10 mouse cellular contexts compared by ENCODE assay signal in the genomic region with DNA sequence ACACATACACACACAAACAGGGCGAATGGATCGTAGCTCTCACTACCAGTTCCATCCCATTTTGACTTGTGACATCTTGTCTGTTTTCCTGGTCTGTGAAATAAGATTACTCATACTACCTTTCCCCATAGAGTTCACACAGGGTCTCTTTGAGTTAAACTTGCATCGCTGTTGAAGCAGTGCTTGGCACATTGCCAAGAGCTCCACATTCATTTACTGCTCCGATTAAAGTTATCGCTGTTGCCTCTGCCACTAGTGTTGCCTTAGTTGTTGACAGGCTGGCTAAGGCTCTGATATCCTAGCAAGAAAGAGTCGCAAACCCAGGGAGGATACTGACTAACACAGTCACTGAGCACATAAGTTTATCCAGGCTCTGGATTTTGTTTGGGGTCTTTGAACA.
DNase-seq lines count a peak whose midpoint lies in the region; ATAC-seq lines count a peak whose summit lies in the region.
"Had no signal": no experiment of that assay in that cellular context is flagged by ENCODE, and none has a peak within 500 bp of the region (broad histone marks: within the 10 kb centered on the region; RNA-seq: fewer than 3 reads in every experiment).

No protein-coding gene starts in this region.

- H3K4me1 ChIP-seq in heart, embryonic 11.5 days (ENCODE audit: control insufficient read depth, insufficient read depth, low read length): peaks cover 15% of the 10 kb centered on the region
- 0 out of 2 replicates have a peak, but pooled peaks cover 3% of the 10 kb centered on the region for H3K4me1 ChIP-seq in lung, embryonic 16.5 days (replicated peaks; ENCODE audit: control insufficient read depth, insufficient read depth, low read length)
- peaks cover 6% of the 10 kb centered on the region; the same call in 1 of the 2 replicates for H3K4me1 ChIP-seq in embryonic facial prominence, embryonic 13.5 days
- H3K4me1 ChIP-seq in limb, embryonic 10.5 days: peaks cover 19% of the 10 kb centered on the region
- H3K4me1 ChIP-seq in midbrain, embryonic 13.5 days (replicated peaks): peaks cover 5% of the 10 kb centered on the region

- H3K27ac ChIP-seq in heart, embryonic 11.5 days (ENCODE audit: low read depth, low read length): peak overlapping the region; percentile 12; the same call in 1 of the 2 replicates
- no peak overlapping the region for H3K27ac ChIP-seq in lung, embryonic 16.5 days (ENCODE audit: low read length)
- H3K27ac ChIP-seq in embryonic facial prominence, embryonic 13.5 days: peak overlapping the region; percentile 28; the same call in 1 of the 2 replicates
- H3K27ac ChIP-seq in limb, embryonic 10.5 days: no peak overlapping the region
- no peak overlapping the region for H3K27ac ChIP-seq in midbrain, embryonic 13.5 days

- no peak overlapping the region for H3K9ac ChIP-seq in heart, embryonic 11.5 days (ENCODE audit: low read depth, low read length)
- H3K9ac ChIP-seq in lung, embryonic 16.5 days (ENCODE audit: low read length): no peak overlapping the region
- H3K9ac ChIP-seq in embryonic facial prominence, embryonic 13.5 days: no peak overlapping the region
- H3K9ac ChIP-seq in midbrain, embryonic 13.5 days (replicated peaks): no peak overlapping the region

- peak; percentile 75 for ATAC-seq in heart, embryonic 11.5 days (replicated peaks; ENCODE audit: insufficient number of reproducible peaks, low FRiP score, low TSS enrichment)
- 0 out of 2 replicates have a peak, but pooled peaks have one; percentile 36 for ATAC-seq in lung, embryonic 16.5 days (ENCODE audit: low read depth)
- peak; percentile 52; the same call in 1 of the 2 replicates for ATAC-seq in embryonic facial prominence, embryonic 13.5 days (ENCODE audit: insufficient number of reproducible peaks, insufficient read depth, low FRiP score, low TSS enrichment, low read depth)
- ATAC-seq in midbrain, embryonic 13.5 days: no peak

- peaks cover 2% of the 10 kb centered on the region; the same call in 1 of the 2 replicates for H3K27me3 ChIP-seq in heart, embryonic 11.5 days (ENCODE audit: control insufficient read depth, insufficient read depth, low read length)
- H3K27me3 ChIP-seq in lung, embryonic 16.5 days (ENCODE audit: control insufficient read depth, insufficient read depth, low read depth, low read length): no peaks in the 10 kb centered on the region
- no peaks in the 10 kb centered on the region for H3K27me3 ChIP-seq in embryonic facial prominence, embryonic 13.5 days
- H3K27me3 ChIP-seq in limb, embryonic 10.5 days (ENCODE audit: low read depth, poor library complexity, severe bottlenecking): peaks cover 14% of the 10 kb centered on the region; the same call in 1 of the 2 replicates
- H3K27me3 ChIP-seq in midbrain, embryonic 13.5 days: peaks cover 5% of the 10 kb centered on the region; the same call in 1 of the 2 replicates

- no peaks in the 10 kb centered on the region for H3K9me3 ChIP-seq in heart, embryonic 11.5 days (replicated peaks; ENCODE audit: control insufficient read depth, low read length)
- H3K9me3 ChIP-seq in lung, embryonic 16.5 days (ENCODE audit: control insufficient read depth, low read length): no peaks in the 10 kb centered on the region
- H3K9me3 ChIP-seq in embryonic facial prominence, embryonic 13.5 days: no peaks in the 10 kb centered on the region
- H3K9me3 ChIP-seq in limb, embryonic 10.5 days (replicated peaks): no peaks in the 10 kb centered on the region
- H3K9me3 ChIP-seq in midbrain, embryonic 13.5 days: no peaks in the 10 kb centered on the region

- H3K4me3 ChIP-seq in heart, embryonic 11.5 days (ENCODE audit: low read depth, low read length): no peak overlapping the region
- no peak overlapping the region for H3K4me3 ChIP-seq in lung, embryonic 16.5 days (ENCODE audit: low read length)
- no peak overlapping the region for H3K4me3 ChIP-seq in embryonic facial prominence, embryonic 13.5 days
- H3K4me3 ChIP-seq in limb, embryonic 10.5 days: no peak overlapping the region
- no peak overlapping the region for H3K4me3 ChIP-seq in midbrain, embryonic 13.5 days (replicated peaks)

- 18% methylated on average over 6 of the region's 6 CpGs for WGBS in heart, embryonic 11.5 days (ENCODE audit: insufficient replicate concordance)
- WGBS in lung, embryonic 16.5 days: 24% methylated on average over 6 of the region's 6 CpGs
- 42% methylated on average over 6 of the region's 6 CpGs for WGBS in embryonic facial prominence, embryonic 13.5 days
- 78% methylated on average over 6 of the region's 6 CpGs for WGBS in limb, embryonic 10.5 days
- 60% methylated on average over 6 of the region's 6 CpGs for WGBS in midbrain, embryonic 13.5 days

- no peak overlapping the region; the same call in 1 of the 2 replicates for H3K4me2 ChIP-seq in heart, embryonic 11.5 days
- no peak overlapping the region for H3K4me2 ChIP-seq in lung, embryonic 16.5 days (ENCODE audit: low read depth, low read length)
- H3K4me2 ChIP-seq in embryonic facial prominence, embryonic 13.5 days: no peak overlapping the region
- H3K4me2 ChIP-seq in midbrain, embryonic 13.5 days (replicated peaks): no peak overlapping the region

- DNase-seq in heart, adult 11 months: no peak
- no peak for DNase-seq in lung, postnatal 14 days
- DNase-seq in limb, embryonic 10.5 days (ENCODE audit: low spot score): peak; percentile 51
- DNase-seq in T-cell, adult 2 months (ENCODE audit: low spot score): no peak
- DNase-seq: adrenal gland, postnatal 25 days; thymus, postnatal 4 days had no signal

- no peaks in the 10 kb centered on the region for H3K36me3 ChIP-seq in heart, embryonic 11.5 days (ENCODE audit: control insufficient read depth, insufficient read depth, low read length)
- no peaks in the 10 kb centered on the region for H3K36me3 ChIP-seq in lung, embryonic 16.5 days (ENCODE audit: control insufficient read depth, insufficient read depth, low read length)
- no peaks in the 10 kb centered on the region for H3K36me3 ChIP-seq in embryonic facial prominence, embryonic 13.5 days
- no peaks in the 10 kb centered on the region for H3K36me3 ChIP-seq in limb, embryonic 10.5 days
- no peaks in the 10 kb centered on the region for H3K36me3 ChIP-seq in midbrain, embryonic 13.5 days

Comparison
In these comparisons a context has a peak if more than half of its experiments do, and no peak if none do; other contexts are left out.
1. H3K27ac ChIP-seq: peak in heart, embryonic 11.5 days (single experiment) and embryonic facial prominence, embryonic 13.5 days (single experiment); none in lung, embryonic 16.5 days (single experiment), limb, embryonic 10.5 days (single experiment) and midbrain, embryonic 13.5 days (single experiment).